Mouse (Mus musculus) cerebellum, adult 9-10 months (tissue): Measurements from ENCODE around the gene Ackr2.
A peak's percentile ranks its signal among the peaks of the same experiment; 100 is the strongest.

Source experiments
- DNase-seq: peaks from one replicate; pipeline ENCODE4 v3.0.0; 2022

The Ackr2 gene

DNA sequence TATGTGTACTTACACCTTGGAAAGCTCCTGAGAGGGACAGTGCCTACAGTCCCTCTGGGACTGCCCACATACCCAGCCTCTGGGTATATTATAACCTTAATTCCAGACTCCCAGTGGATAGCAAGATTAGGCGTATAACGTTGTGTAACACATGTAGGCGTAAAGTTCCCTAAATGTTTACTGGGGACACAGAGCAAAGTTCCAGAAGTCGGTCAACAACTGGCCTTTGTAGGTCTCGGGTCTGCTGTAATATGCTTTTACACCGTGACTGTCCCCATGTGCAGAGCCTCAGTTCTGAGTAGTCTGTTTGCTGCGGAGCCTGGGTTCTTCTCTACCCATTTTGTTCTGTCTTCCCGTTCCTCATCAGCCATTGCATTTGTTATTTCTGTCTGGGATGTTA, 25.3 kb downstream of the Ackr2 start:
- no peak for DNase-seq

DNA sequence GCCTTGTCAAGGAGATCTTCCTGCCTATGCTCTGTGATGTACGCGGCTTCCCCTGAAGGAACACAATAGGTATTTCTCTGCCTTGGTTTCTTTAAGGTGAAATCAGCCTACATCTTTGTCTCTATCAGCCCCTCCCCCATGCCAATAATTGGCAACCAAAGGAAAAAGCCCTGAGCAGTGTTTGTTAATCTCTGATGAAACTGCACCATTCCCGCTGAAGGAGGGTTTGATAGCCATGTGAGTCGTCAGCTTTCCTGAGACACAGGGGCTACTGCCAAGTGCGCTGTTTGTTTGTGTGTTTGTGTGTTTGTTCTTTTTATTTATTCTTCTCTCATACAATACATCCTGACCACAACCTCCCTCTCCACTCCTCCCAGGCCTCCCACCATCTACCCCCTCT, 25.8 kb downstream of the Ackr2 start:
- DNase-seq = no peak

- DNase-seq = no peak
Observed at GRCm38 (mm10) chr9:121924901-121925560, 26.9 kb downstream of the Ackr2 start.

DNA sequence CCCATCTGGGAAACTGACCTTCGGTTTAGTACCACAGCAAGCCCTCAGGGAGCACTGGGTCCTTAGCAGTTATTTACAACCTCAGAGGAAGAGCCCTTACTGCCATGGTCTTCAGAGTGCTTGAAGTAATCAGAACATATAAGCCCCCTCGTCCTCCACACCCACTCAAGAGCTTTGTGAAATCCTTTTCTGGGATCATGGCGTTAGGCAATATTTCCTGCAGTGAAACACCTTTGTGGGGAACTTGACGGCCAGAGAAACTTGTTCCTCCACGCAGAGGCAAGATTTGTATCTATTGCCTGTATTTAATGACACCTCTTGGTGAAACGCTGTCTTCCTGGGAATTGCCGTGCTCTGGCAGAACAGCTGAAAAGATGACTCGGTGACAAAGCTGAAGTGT, 27.8 kb downstream of the Ackr2 start:
- no peak for DNase-seq

DNA sequence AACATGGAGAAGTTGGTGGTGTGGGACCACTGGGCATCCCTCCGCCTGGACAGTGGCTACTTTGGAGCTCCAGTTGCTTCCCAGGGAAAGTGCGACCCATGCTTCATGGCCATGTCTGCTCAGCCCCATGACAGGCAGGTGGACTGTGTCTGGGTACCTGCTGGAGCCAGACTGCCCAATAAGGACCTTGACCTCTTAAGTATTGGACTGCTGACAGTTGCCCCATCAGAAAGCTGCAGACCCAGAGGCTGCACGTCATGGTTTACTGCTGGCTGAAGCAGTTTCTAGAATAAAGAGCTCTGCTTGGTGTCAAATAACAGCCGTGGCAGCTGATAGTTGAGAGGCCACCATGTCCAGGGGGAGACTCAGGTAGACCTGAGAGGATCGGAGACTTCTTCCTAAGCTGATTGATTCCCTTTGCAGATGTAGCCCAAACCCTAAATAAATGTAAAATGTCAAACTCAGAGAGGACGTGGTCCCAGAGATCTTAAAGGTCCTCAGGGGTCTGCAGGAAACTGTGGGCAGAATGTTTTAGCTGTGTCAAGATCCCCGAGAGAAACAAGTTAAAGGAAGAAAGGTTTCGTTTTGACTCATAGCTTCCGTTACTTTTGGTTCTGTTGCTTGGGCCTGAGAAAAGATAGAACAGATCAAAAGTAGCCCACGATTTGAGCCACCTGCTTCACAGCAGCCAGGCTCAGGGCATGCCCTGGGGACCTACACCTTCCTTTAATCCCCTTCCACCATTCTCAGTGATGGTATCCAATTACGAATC, 28.7 kb downstream of the Ackr2 start:
- no peak for DNase-seq

- DNase-seq = no peak
Observed at GRCm38 (mm10) chr9:121927721-121928120, 29.6 kb downstream of the Ackr2 start.

- peak; percentile 34 for DNase-seq
Observed at GRCm38 (mm10) chr9:121928498-121928897, 30.3 kb downstream of the Ackr2 start.

GRCm38 (mm10) chr9:121934856-121935255, 36.7 kb downstream of the Ackr2 start:
- no peak for DNase-seq

DNA sequence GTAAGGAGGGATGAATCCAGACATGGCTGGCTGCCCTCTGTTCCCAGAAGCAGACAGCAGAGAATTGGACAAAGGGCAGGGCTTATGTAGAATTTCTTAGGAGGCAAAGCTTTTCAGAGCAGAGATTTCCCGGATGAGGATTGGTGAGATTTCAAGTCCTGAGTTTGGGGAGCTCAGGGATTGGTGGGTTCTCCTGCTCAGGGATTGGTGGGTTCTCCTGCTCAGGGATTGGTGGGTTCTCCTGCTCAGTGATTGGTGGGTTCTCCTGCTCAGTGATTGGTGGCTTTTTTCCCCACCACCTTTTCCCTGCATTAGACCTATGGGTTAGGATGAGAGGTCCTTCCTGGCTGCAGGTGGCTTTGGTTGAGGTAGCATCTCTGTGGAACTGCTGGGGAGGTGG, 38.8 kb downstream of the Ackr2 start:
- DNase-seq = peak; percentile 47

DNA sequence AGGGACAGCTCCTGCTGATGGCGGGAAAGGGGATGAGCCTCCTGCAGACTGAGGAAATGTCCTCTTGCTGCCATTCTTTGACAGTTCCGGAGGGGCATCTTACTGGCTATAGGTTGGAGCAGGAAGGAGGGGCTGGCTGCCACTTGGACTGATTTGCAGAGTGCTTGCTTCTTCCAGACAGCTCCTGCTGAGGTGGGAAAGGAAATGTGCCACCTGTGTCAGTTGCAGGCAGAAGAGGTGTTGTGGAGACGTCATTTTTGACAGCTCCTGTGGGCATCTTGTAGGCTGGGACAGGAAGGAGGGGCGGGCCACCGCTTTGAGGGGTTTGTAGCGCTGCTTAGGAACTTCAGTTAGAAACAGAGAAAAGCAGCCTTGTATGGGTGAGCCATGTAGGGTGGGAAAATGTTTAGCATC, 39.3 kb downstream of the Ackr2 start:
- DNase-seq = no peak

DNA sequence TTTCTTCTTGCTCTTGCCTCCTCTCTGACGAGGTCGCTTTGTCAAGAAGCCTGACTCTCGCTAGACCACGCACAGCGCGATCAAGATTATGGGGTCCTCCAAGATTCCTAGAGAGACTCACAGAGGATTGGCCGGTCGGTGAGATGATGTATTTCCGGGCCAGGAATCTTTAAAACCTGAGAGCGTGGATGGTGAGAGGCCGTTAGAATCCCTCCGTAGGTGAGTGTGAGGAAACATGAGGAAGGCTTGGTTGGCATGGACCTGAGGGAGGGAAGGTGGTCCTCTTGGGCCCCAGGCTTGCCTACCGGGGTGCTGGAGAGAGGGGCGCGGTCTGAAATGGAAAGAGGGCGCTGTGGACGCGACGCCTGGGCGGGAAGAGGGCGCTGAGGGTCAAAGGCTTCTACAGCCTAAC, 39.8 kb downstream of the Ackr2 start:
- no peak for DNase-seq

- no peak for DNase-seq
Observed at GRCm38 (mm10) chr9:121943005-121943404, 44.9 kb downstream of the Ackr2 start.

- no peak for DNase-seq
Observed at GRCm38 (mm10) chr9:121943628-121944027, 45.5 kb downstream of the Ackr2 start.

- DNase-seq = peak; percentile 70
Observed at GRCm38 (mm10) chr9:121947784-121948183, 49.6 kb downstream of the Ackr2 start.

DNA sequence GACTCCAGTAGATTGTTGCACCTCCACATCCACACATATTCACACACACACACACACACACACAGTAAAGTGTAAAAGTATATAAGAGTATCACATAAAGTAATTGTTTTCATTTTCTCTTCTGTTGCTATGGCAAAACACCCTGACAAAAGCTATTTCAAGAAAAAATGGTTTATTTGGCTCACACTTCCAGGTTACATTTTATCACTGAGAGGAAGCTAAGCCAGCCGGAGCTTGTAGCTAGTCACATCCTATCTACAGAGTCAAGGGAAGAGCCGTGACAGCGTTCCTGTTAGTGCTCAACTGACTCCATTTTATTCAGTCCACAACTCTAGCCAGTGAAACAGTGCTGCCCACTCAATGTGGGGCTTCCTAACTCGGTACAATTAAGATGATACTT, 50.3 kb downstream of the Ackr2 start:
- DNase-seq = no peak

GRCm38 (mm10) chr9:121950418-121951113, 52.4 kb downstream of the Ackr2 start, which contains the start of gene Fam198a:
Fam198a (plus strand) TSS chr9:121950988.
- DNase-seq = peak; percentile 54

GRCm38 (mm10) chr9:121951114-121951423, 52.9 kb downstream of the Ackr2 start:
- no peak for DNase-seq

GRCm38 (mm10) chr9:121952596-121952995, 54.4 kb downstream of the Ackr2 start:
- no peak for DNase-seq

DNA sequence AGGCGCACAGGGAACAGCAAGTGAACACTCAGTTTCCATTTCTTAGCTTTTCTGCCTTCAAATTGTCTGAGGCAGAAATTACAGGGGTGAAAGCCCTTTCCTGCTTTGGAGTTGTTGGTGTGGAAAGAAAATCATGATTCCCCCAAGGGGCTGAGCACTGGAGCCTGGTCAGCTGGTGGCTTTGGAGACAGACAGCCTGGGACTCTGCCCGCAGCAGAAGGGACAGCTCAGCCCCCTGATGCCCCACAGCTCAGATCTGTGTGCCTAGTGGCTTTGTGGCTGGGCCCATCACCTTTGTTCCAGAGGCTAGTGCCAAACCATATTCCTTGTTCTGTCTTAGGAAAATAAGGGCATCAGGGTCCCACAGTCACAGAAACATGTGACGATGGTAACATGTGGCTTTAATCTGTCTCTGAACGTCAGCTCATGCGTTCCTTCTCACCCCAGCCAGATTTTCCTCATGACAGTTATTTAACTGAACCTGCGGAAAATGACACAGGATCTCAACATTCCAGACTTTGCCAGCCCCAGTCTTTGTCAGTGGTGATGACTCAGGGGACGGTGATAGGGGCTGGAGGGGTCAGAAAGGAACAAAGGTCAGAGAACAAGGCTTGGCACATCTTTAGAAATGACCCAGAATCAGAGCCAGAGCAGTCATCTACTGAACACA, 61.9 kb downstream of the Ackr2 start:
- no peak for DNase-seq
